Mouse (Mus musculus): Measurements from ENCODE around the gene Pex1.
"Not testable (repeated sequence)": the region's sequence is repeated elsewhere in the genome, so short reads cannot be mapped to it uniquely, and the experiment has no call there.

Gene Pex1

GRCm38 (mm10) chr5:3644621-3645020 is 48.8 kb downstream of the Pex1 start:
- DNase-seq (ENCODE audit: low read depth, low spot score) = no peak

- DNase-seq (ENCODE audit: low read depth, low spot score) = no peak
Measured at GRCm38 (mm10) chr5:3645326-3645725, 49.5 kb downstream of the Pex1 start.

- DNase-seq (ENCODE audit: low read depth, low spot score) = no peak
Measured at GRCm38 (mm10) chr5:3646539-3646938, 50.7 kb downstream of the Pex1 start.

- peak; percentile 77 for DNase-seq (ENCODE audit: low read depth, low spot score)
Measured at GRCm38 (mm10) chr5:3646991-3647707, 51.3 kb downstream of the Pex1 start.

GRCm38 (mm10) chr5:3647708-3648121 is 51.8 kb downstream of the Pex1 start:
- DNase-seq (ENCODE audit: low read depth, low spot score) = peak; percentile 92

GRCm38 (mm10) chr5:3648206-3648848 is 52.5 kb downstream of the Pex1 start:
- no peak for DNase-seq (ENCODE audit: low read depth, low spot score)

- no peak for DNase-seq (ENCODE audit: low read depth, low spot score)
Measured at GRCm38 (mm10) chr5:3648849-3649210, 53.0 kb downstream of the Pex1 start.

GRCm38 (mm10) chr5:3650881-3651280 is 55.0 kb downstream of the Pex1 start, which contains the start of gene Tmbim7:
Gene Tmbim7, plus strand, starts transcription at chr5:3651181.
- no peak for DNase-seq (ENCODE audit: low read depth, low spot score)

GRCm38 (mm10) chr5:3651621-3652020 is 55.8 kb downstream of the Pex1 start:
- no peak for DNase-seq (ENCODE audit: low read depth, low spot score)

- not testable (repeated sequence) for DNase-seq (ENCODE audit: low read depth, low spot score)
Measured at GRCm38 (mm10) chr5:3652903-3653575, 57.2 kb downstream of the Pex1 start.

- no peak for DNase-seq (ENCODE audit: low read depth, low spot score)
Measured at GRCm38 (mm10) chr5:3653801-3654200, 57.9 kb downstream of the Pex1 start.

- DNase-seq (ENCODE audit: low read depth, low spot score) = no peak
Measured at GRCm38 (mm10) chr5:3657085-3657484, 61.2 kb downstream of the Pex1 start, which contains the start of gene Gatad1. Gene Gatad1, minus strand, starts transcription at chr5:3657185.

GRCm38 (mm10) chr5:3665225-3665624 is 69.4 kb downstream of the Pex1 start:
- no peak for DNase-seq (ENCODE audit: low read depth, low spot score)

- no peak for DNase-seq (ENCODE audit: low read depth, low spot score)
Measured at GRCm38 (mm10) chr5:3666585-3666984, 70.7 kb downstream of the Pex1 start.

GRCm38 (mm10) chr5:3669938-3670554 is 74.2 kb downstream of the Pex1 start:
- no peak for DNase-seq (ENCODE audit: low read depth, low spot score)

Data from 3T3-L1 (cell line).